Mouse (Mus musculus): ENCODE measurements at regions not wholly inside any gene's neighbourhood (a gene's known extent, or its start where the extent isn't known, plus 50 kb on each side); places are given as distances from the start of the nearest gene placed in this dataset.

DNA sequence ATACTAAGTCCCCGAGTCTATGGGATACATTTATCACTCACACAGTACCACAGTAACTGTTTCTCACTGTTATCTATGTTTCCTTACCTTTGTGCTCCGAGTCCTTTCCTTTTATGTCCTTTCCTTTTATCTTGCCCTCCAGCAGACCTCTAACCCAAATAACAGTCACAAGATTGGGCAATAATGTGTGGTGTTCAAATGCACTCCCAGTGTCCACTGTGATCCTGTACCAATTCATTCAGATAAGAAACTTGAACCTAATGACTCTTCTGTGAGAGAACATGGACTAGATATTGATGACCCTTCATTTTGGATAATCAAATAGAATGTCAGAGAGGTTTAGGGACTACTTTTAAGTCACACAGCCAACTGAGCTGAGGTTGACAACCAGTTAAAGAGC lies 541.2 kb downstream of the Ebf1 start:
- Histone ChIP-seq H3K27ac (ENCODE audit: insufficient read depth, low read depth, low read length) (no peak overlapping the region), H3K4me1 (ENCODE audit: control insufficient read depth, insufficient read depth, low read length) (0 out of 2 replicates have a peak, but pooled peaks cover 4% of the 10 kb centered on the region), H3K4me3 (ENCODE audit: insufficient read depth, low read depth, low read length) (no peak overlapping the region)
- TF ChIP-seq CTCF (IDR thresholded peaks at IDR 0.05; ENCODE audit: insufficient read depth, low read depth, low read length) (no peak), POLR2A (IDR thresholded peaks at IDR 0.05; ENCODE audit: insufficient read depth, low read depth, low read length) (no peak)
- 90% methylated on average over 2 of the region's 2 CpGs for WGBS

DNA sequence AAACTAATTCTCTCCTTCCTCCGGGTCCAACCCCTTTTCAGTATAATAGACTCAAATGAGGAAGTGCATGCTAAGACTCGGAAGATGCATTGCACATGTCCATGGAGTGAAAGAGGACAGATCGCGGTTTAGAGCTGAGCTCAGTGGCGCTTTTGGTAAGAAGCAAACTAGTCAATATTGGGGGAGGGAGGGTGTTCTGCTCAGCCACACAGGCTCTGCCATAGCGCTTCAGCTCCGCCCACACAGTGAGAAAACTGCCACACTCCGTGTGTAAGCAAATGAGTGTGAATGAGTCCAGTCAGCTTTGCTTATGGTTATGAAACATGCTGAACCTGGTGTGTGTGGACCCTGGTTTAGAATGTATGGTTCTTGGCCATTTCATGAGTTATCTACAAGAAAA lies 543.8 kb downstream of the Ebf1 start:
- 80% methylated on average over 8 of the region's 8 CpGs for WGBS
- Histone ChIP-seq H3K4me1 (ENCODE audit: control insufficient read depth, insufficient read depth, low read length) (no peaks in the 10 kb centered on the region), H3K4me3 (ENCODE audit: insufficient read depth, low read depth, low read length) (no peak overlapping the region), H3K27ac (ENCODE audit: insufficient read depth, low read depth, low read length) (no peak overlapping the region)
- TF ChIP-seq CTCF (IDR thresholded peaks at IDR 0.05; ENCODE audit: insufficient read depth, low read depth, low read length) (no peak), POLR2A (IDR thresholded peaks at IDR 0.05; ENCODE audit: insufficient read depth, low read depth, low read length) (no peak)

DNA sequence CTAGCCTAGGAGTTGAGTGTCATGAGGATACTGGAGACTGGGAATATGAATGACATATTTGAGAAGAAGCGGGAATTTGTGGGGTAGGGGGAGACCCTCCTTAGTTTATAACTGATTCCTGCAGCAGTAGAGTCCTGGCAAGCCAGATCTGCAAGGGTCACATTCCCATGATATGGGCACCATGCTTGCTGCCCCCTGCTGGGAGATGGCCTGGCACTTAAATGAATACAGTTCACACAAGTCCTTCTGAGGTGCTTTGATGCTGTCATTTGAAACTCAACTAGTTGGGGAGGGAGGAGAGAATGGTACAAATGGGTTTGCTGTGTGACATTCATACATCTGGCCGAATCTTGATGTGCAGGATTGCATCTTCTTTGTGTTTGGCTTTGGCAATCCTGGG lies 556.4 kb downstream of the Ebf1 start:
- H3K4me3 ChIP-seq (ENCODE audit: insufficient read depth, low read depth, low read length): no peak overlapping the region
- no peaks in the 10 kb centered on the region for H3K4me1 ChIP-seq (ENCODE audit: control insufficient read depth, insufficient read depth, low read length)
- no peak overlapping the region for H3K27ac ChIP-seq (ENCODE audit: insufficient read depth, low read depth, low read length)
- 90% methylated on average over 2 of the region's 2 CpGs for WGBS
- TF ChIP-seq CTCF (IDR thresholded peaks at IDR 0.05; ENCODE audit: insufficient read depth, low read depth, low read length) (no peak), POLR2A (IDR thresholded peaks at IDR 0.05; ENCODE audit: insufficient read depth, low read depth, low read length) (no peak)

DNA sequence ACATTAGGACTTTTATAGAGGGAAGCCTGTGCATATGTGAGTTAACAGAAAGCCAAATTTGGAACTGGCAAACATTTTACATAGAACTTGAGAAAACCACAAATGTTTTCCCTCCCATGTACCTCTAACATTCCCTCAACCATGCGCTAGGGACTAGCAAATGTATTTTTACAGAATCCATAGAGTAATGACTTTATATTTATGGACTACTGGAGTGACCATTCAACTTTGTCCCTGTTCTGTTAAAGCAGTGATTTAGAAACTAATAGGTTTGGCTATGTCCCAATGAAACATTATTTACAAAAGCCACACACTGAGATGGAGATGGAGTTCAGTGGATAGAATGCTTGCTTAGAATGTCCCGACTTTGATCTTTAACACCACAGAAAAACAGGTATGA lies 557.0 kb downstream of the Ebf1 start:
- no peak for TF ChIP-seq POLR2A (IDR thresholded peaks at IDR 0.05; ENCODE audit: insufficient read depth, low read depth, low read length)
- TF ChIP-seq CTCF (IDR thresholded peaks at IDR 0.05; ENCODE audit: insufficient read depth, low read depth, low read length): no peak
- Histone ChIP-seq H3K4me1 (ENCODE audit: control insufficient read depth, insufficient read depth, low read length) (no peaks in the 10 kb centered on the region), H3K4me3 (ENCODE audit: insufficient read depth, low read depth, low read length) (no peak overlapping the region), H3K27ac (ENCODE audit: insufficient read depth, low read depth, low read length) (no peak overlapping the region)
- 89% methylated on average over 2 of the region's 2 CpGs for WGBS

DNA sequence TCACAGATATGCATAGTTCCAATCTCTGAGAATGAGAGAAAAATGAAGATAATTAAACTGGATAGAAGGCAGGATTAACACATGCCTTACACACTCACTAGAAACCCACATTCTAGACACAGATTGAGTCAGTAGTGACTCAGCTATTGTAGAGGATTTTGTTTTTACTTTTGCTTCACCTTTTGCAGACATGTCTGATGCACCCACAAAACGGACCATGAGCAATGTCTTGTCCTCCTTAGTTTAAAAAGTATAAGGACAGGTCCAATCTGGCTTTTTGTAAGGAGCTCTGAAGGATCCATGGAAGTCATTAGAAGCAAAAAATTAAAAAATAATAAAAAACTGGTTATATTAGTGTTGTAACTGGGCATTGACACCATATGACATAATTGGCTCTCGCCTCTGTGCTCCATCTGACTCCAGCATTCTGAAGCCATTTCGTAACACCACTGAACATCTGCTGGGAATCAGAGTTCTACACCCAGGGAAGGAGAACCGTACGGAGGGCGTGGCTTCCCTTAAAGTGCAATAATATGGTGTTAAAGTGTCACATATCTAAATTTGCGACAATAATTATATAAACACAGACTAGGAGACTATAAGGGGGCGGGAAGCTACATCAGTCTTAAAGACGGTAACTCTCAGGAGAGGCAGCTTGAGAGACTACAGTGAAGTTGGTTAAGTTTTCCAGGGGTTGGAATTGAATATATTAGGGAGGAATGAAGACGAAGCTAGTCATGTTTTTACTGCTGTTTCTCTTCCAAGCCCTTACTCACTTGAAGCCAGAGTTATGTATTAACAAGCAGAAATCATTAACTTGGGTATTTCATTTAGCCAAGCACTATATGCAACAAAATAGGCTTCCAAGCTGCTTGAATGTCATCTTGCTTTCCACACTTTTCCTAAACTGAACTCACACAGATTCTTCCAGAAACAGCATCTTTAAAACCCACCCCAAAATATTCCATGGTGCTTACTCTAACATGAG lies 558.0 kb downstream of the Ebf1 start:
- no peak overlapping the region for H3K4me3 ChIP-seq (ENCODE audit: insufficient read depth, low read depth, low read length)
- H3K27ac ChIP-seq (ENCODE audit: insufficient read depth, low read depth, low read length): no peak overlapping the region
- no peaks in the 10 kb centered on the region for H3K4me1 ChIP-seq (ENCODE audit: control insufficient read depth, insufficient read depth, low read length)
- 42% methylated on average over 10 of the region's 10 CpGs for WGBS
- TF ChIP-seq CTCF (IDR thresholded peaks at IDR 0.05; ENCODE audit: insufficient read depth, low read depth, low read length): no peak
- TF ChIP-seq POLR2A (IDR thresholded peaks at IDR 0.05; ENCODE audit: insufficient read depth, low read depth, low read length): no peak

DNA sequence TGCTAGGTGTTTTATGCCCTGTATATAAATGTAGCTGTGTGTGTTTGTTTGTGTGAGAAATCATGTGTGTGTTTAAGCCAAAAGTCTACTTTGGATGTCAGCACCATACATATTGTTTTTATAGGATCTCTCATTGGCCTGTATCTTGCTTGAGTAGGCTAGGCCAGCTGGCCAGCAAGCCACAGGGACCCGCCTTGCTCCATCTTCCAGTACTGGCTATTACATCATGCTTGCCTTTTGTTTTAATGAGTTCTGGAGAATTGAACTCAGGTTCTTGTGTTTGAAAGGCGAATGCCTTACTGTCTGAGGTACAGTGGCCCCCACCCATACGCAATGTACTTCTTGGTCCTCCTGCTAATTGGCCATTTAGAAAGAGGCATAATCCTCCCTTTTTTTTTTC lies 559.9 kb downstream of the Ebf1 start:
- 97% methylated on average over 3 of the region's 3 CpGs for WGBS
- H3K4me3 ChIP-seq (ENCODE audit: insufficient read depth, low read depth, low read length): no peak overlapping the region
- H3K27ac ChIP-seq (ENCODE audit: insufficient read depth, low read depth, low read length): no peak overlapping the region
- TF ChIP-seq POLR2A (IDR thresholded peaks at IDR 0.05; ENCODE audit: insufficient read depth, low read depth, low read length) (no peak), CTCF (IDR thresholded peaks at IDR 0.05; ENCODE audit: insufficient read depth, low read depth, low read length) (no peak)
- H3K4me1 ChIP-seq (ENCODE audit: control insufficient read depth, insufficient read depth, low read length): no peaks in the 10 kb centered on the region

DNA sequence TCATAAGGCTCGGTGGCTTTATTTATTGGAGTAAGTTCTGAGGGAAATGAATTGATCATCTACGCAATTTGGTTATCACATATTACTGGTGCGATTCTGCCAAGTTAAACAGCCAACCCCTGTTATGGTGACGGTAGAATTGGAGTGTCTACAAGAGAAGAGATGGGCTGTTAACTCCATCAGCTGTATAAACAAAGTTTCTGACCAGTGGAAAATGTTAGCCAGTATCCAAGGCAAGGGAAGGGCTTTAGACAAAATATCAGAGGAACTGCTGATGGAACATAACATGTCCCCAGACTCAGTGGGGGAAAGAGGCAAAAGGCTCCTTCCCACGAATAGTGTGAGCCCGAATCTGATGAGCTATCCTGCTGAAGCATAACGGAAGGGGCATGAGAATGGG lies 560.9 kb downstream of the Ebf1 start:
- TF ChIP-seq POLR2A (IDR thresholded peaks at IDR 0.05; ENCODE audit: insufficient read depth, low read depth, low read length) (no peak), CTCF (IDR thresholded peaks at IDR 0.05; ENCODE audit: insufficient read depth, low read depth, low read length) (no peak)
- 88% methylated on average over 7 of the region's 7 CpGs for WGBS

DNA sequence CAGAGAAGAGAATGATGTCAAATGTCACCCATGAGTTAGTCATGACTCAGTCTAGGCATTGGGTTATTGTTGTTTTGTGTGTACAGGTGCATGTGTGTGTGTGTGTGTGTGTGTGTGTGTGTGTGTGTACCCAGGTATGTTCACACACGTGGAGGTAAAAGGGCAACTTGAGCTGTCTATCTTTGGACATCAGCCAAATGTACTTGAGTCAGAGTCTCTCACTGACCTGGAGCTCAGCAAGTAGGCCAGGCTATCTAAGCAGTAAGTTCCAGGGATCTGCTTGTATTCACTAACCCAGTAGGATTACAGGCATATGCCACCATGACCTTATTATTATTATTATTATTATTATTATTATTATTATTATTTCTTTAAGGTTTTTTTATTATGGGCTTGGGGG lies 561.9 kb downstream of the Ebf1 start:
- Histone ChIP-seq H3K4me3 (ENCODE audit: insufficient read depth, low read depth, low read length) (no peak overlapping the region), H3K4me1 (ENCODE audit: control insufficient read depth, insufficient read depth, low read length) (no peaks in the 10 kb centered on the region), H3K27ac (ENCODE audit: insufficient read depth, low read depth, low read length) (no peak overlapping the region)
- no peak for TF ChIP-seq POLR2A (IDR thresholded peaks at IDR 0.05; ENCODE audit: insufficient read depth, low read depth, low read length)
- no peak for TF ChIP-seq CTCF (IDR thresholded peaks at IDR 0.05; ENCODE audit: insufficient read depth, low read depth, low read length)
- WGBS: 91% methylated on average over 1 of the region's 1 CpGs

More for the DNA sequence above, 560.9 kb downstream of the Ebf1 start:
- Histone ChIP-seq H3K27ac (ENCODE audit: insufficient read depth, low read depth, low read length) (no peak overlapping the region), H3K4me1 (ENCODE audit: control insufficient read depth, insufficient read depth, low read length) (no peaks in the 10 kb centered on the region), H3K4me3 (ENCODE audit: insufficient read depth, low read depth, low read length) (no peak overlapping the region)

DNA sequence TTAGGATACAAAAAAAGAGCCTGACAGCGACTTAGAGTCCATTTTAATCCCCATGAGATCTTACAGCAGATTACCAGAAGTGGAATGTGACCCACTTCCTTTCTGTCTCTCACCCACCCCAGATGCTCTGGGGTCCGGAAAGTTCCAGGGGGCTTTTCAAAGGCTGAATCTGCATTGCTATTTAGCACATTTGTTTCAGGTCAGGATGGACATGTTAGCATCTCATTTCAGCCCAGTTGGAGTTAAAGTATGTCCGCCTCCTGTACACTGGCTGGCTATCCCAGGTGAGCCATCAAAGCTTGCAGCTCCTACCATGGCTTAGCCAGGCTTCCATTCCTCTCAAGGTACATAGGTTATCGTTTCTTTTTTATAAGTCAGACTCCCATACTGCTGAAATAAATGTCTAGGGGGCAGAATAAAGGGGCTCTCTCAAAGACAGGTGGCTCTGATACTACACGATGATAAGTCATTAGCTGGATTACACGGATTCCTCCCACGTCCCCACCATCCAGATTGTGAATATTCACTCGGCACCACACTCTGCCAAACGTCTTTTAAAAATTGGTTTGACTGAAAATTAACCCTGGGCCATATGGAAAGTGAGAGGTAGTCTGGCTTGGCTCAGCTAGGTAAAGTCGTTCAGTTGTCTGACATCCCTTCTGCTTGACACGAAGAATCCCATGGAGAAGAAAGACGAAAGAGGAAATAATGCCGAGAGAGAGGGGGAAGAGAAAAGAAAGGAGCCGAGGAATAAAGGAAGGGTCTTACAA lies 573.7 kb downstream of the Ebf1 start:
- WGBS: 83% methylated on average over 14 of the region's 14 CpGs
- H3K4me3 ChIP-seq (ENCODE audit: insufficient read depth, low read depth, low read length): no peak overlapping the region
- TF ChIP-seq CTCF (IDR thresholded peaks at IDR 0.05; ENCODE audit: insufficient read depth, low read depth, low read length) (no peak), POLR2A (IDR thresholded peaks at IDR 0.05; ENCODE audit: insufficient read depth, low read depth, low read length) (no peak)
- H3K4me1 ChIP-seq (ENCODE audit: control insufficient read depth, insufficient read depth, low read length): no peaks in the 10 kb centered on the region
- no peak overlapping the region for H3K27ac ChIP-seq (ENCODE audit: insufficient read depth, low read depth, low read length)
